Mouse (Mus musculus) lung, postnatal 10 days (tissue): Measurements from ENCODE around the gene Fam187a.

Source experiments
- DNase-seq: peaks from one replicate; pipeline ENCODE4 v3.0.0; 2021

Gene Fam187a

DNA sequence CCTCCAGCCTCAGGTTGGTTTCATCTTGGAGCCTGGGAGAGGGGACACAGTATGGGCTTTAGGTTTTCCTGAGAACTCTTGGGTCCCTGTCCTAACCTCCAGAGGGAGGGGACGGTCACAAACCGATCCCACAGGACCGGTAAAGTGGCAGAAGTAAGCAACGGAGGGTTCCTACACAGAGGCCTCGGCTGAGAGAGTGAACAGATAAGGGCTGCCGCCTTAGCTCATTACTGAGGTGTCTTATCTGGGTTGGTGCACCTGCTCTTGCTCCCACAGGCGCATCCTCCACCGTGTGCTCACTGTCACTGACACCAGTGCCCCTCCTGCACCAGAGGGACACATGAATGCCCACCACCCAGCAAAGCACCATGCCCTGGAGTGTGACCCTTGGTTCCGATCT lies 10.8 kb downstream of the Fam187a start:
- no peak for DNase-seq

DNA sequence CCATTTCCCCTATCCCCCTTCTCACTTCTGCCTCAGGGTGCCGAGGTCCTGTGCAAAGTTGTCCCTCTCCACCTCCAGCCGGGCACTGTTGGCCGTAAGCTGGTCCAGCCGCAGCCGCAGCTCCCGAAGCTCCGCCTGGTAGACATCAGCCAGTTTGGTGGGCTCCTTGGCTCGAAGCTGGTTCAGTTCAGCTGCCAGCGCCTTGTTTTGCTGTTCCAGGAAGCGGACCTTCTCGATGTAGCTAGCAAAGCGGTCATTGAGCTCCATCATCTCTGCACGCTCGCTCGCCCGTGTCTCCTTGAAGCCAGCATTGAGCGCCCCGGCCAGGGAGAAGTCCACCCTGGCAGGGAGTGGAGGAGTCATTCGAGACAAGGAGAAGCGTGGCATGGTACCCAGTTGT lies 11.7 kb downstream of the Fam187a start:
- DNase-seq = no peak

- no peak for DNase-seq
Measured at GRCm38 (mm10) chr11:102898408-102898807, 13.4 kb downstream of the Fam187a start.

- peak; percentile 91 for DNase-seq
Measured at GRCm38 (mm10) chr11:102900763-102901162, 15.8 kb downstream of the Fam187a start, which contains the start of gene Gfap. Gene Gfap, minus strand, starts transcription at chr11:102900912.

DNA sequence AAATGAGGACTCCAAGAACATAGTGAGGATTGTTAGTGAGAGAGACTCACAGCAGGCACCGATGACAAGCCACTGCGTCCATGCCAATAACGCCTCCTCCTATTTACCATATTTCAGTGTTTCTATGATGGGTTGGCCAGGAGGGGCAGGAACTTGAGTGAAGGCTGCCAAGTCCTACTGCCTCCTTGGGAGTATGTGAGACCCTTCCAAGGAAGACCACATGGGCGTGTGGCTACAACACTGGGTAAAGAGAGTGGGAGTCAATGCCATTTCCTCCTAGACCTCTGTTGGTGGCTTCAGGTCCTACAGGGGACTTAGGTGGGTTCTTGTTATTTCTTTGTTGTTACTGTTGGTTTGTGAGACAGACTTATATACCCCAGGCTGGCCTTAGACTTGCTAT lies 16.2 kb downstream of the Fam187a start:
- DNase-seq = no peak

DNA sequence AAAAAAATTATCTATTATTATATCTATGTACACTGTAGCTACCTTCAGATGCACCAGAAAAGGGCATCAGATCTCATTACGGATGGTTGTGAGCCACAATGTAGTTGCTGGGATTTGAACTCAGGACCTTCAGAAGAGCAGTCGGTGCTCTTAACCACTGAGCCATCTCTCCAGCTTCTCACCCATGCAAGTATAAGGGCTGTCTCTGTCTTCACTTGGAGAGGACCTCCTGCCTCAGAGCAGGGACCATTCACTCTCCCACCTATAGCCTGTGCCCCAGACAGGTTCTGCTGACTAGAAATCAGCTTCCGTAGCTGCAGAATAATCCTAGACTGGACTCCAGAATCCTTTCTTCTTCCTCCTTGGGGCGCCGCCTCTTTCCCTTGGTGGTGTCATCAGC lies 17.1 kb downstream of the Fam187a start:
- no peak for DNase-seq

DNA sequence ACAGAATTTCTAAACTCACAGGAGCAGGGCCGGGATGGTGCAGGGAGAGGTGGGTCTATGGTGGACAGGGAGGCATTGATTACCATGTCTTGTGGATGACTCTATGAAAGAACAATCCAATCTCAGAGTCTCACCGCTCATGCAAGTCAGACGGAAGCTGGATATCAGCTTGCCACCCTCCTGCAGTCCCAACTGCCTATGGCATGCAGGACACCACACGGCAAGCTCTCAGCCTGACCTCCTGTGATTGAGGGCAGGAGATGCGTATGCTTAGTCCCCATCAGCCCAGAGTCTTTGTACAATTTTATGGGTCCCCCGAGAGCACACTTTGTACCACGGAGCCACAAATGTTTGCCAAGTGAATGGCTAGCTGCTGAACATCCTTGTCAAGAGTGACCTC lies 18.7 kb downstream of the Fam187a start:
- no peak for DNase-seq

DNA sequence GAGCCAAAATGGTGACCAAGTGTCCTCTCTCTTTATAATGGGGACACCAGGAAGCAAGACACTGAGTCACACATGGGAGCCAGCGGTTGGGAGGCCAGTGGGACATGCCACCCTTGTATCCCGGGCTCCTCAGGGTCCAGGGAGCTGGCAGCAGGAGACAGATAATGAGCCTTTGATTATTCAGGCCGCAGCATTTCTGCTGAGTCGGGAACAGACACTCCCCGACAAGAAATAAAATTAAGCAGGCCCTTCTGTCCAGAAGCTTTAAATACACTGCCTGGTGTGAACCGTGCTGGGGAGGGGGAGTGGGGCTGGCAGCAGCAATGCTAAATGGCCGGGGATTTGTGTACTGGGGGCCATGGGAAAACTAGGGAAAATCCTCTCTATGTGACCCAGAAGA lies 26.4 kb downstream of the Fam187a start:
- DNase-seq = no peak

DNA sequence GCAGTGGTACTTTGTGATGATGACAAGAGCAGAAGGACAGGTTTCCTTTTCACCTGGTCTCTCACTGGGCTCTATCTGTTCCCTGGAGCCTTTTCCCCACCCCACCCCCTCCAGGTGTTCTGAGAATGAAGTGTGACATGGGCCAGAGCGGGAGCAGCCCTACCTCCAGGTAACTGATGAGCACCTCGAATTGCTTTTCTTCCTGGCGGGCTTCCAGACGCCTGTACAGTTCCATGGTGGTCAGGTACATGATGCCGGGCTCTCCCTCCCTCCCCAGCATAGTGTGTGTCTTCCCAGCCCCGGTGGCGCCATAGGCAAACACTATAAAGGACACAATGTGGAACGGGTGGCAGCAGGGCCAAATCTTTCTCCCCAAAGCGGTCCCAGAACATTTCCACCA lies 30.4 kb downstream of the Fam187a start:
- DNase-seq = no peak

DNA sequence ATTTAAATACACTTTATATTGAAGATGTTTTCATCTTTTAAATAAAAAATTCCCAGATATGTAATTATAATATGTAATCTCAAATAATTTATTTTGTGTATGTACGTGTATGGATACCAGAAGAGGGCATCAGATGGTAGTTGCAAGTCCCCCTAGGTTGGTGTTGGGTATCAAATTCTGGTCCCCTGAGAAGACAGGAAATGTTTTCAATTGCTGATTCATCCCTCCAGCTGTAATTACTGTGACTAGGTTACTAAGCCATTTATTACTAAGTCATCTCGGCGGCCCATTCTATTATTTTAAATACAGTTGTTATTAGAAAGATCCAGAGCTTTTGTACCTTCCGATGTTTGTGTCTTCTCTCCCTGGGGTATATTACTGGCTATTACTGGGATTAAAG lies 33.1 kb downstream of the Fam187a start:
- no peak for DNase-seq

- DNase-seq = no peak
Measured at GRCm38 (mm10) chr11:102921491-102921890, 36.5 kb downstream of the Fam187a start.

GRCm38 (mm10) chr11:102924557-102925350 lies 39.8 kb downstream of the Fam187a start, which contains the start of gene Kif18b:
Gene Kif18b, minus strand, starts transcription at chr11:102925124.
- peak; percentile 96 for DNase-seq

- DNase-seq = peak; percentile 74
Measured at GRCm38 (mm10) chr11:102925351-102925717, 40.4 kb downstream of the Fam187a start.

DNA sequence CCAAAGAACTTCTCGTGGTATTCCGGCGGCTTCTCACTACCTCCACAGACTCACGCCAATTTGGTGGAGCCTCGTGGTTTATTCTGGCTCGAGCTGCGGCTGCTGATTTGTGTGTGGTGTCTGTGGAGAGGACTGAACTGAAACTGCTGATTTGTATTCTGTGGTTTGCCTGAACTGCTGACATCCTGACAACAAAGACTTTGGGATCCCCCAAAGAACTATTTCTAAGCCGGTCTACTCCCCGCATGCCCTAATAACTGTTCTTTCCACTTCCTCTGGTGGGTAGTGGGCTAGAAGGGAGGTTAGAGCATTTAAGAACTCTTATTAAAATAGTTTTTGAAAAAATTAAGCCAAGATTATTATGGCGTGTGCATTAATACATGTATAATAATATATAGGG lies 45.7 kb downstream of the Fam187a start:
- DNase-seq = no peak

DNA sequence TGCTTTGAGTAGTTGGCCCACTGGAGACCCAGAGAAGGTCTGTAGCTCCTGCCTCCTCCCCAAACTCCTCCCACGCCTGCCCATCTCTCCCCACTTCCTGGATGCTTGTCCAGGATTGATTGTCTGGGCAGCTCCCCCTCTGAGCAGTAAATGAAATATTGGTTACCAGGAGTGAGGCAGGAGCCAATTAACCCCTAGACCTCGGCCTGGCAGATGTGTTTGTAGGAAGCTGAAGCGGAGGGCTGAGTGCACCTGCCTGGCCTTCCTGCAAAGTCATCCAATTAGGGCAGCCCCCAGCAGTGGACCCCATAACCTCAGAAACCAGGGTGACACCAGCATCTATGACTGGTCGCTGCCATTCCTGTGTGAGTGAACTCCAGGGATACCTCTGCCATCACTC lies 51.3 kb downstream of the Fam187a start:
- no peak for DNase-seq
